Mouse (Mus musculus): ENCODE data around the gene Trim8. TPM values are rescaled to one million over a fixed set of nuclear protein-coding genes. Genes with fewer than 3 reads are reported as not detected.

Trim8 gene
- polyA plus RNA-seq, 1 experiment: 4.2 TPM

GRCm38 (mm10) chr19:46531071-46532030 lies 29.8 kb downstream of the Trim8 start:
- Histone ChIP-seq H3K27me3 (ENCODE audit: control insufficient read depth) (peaks cover 45% of the 10 kb centered on the region), H3K9me3 (ENCODE audit: control insufficient read depth, low read length) (no peaks in the 10 kb centered on the region), H3K4me3 (replicated peaks) (no peak overlapping the region), H3K4me1 (ENCODE audit: control insufficient read depth) (peaks cover 59% of the 10 kb centered on the region), H3K36me3 (ENCODE audit: control insufficient read depth) (no peaks in the 10 kb centered on the region)
- TF ChIP-seq GATA1 (IDR thresholded peaks at IDR 0.05; ENCODE audit: low read length) (no peak), TAL1 (IDR thresholded peaks at IDR 0.05; ENCODE audit: low read length) (no peak)

- TF ChIP-seq GATA1 (IDR thresholded peaks at IDR 0.05; ENCODE audit: low read length) (no peak), TAL1 (IDR thresholded peaks at IDR 0.05; ENCODE audit: low read length) (no peak)
Observed at GRCm38 (mm10) chr19:46532031-46532688, 30.7 kb downstream of the Trim8 start.

GRCm38 (mm10) chr19:46533066-46533465 lies 31.6 kb downstream of the Trim8 start:
- no peaks in the 10 kb centered on the region for H3K9me3 ChIP-seq (ENCODE audit: control insufficient read depth, low read length)
- TF ChIP-seq TAL1 (IDR thresholded peaks at IDR 0.05; ENCODE audit: low read length): no peak
- TF ChIP-seq GATA1 (IDR thresholded peaks at IDR 0.05; ENCODE audit: low read length): no peak
- no peaks in the 10 kb centered on the region for H3K36me3 ChIP-seq (ENCODE audit: control insufficient read depth)
- H3K4me3 ChIP-seq (replicated peaks): no peak overlapping the region
- H3K27me3 ChIP-seq (ENCODE audit: control insufficient read depth): peaks cover 28% of the 10 kb centered on the region
- H3K4me1 ChIP-seq (ENCODE audit: control insufficient read depth): peaks cover 53% of the 10 kb centered on the region

More at GRCm38 (mm10) chr19:46532031-46532688, 30.7 kb downstream of the Trim8 start:
- Histone ChIP-seq H3K4me3 (replicated peaks) (peak overlapping the region; percentile 14), H3K9me3 (ENCODE audit: control insufficient read depth, low read length) (no peaks in the 10 kb centered on the region), H3K27me3 (ENCODE audit: control insufficient read depth) (peaks cover 37% of the 10 kb centered on the region), H3K36me3 (ENCODE audit: control insufficient read depth) (no peaks in the 10 kb centered on the region), H3K4me1 (ENCODE audit: control insufficient read depth) (peaks cover 59% of the 10 kb centered on the region)

GRCm38 (mm10) chr19:46533525-46533924 lies 32.0 kb downstream of the Trim8 start:
- Histone ChIP-seq H3K4me1 (ENCODE audit: control insufficient read depth) (peaks cover 52% of the 10 kb centered on the region), H3K9me3 (ENCODE audit: control insufficient read depth, low read length) (no peaks in the 10 kb centered on the region), H3K36me3 (ENCODE audit: control insufficient read depth) (no peaks in the 10 kb centered on the region), H3K4me3 (replicated peaks) (no peak overlapping the region), H3K27me3 (ENCODE audit: control insufficient read depth) (peaks cover 24% of the 10 kb centered on the region)
- no peak for TF ChIP-seq GATA1 (IDR thresholded peaks at IDR 0.05; ENCODE audit: low read length)
- TF ChIP-seq TAL1 (IDR thresholded peaks at IDR 0.05; ENCODE audit: low read length): no peak

GRCm38 (mm10) chr19:46534542-46535098 lies 33.1 kb downstream of the Trim8 start:
- Histone ChIP-seq H3K27me3 (ENCODE audit: control insufficient read depth) (peaks cover 13% of the 10 kb centered on the region), H3K9me3 (ENCODE audit: control insufficient read depth, low read length) (no peaks in the 10 kb centered on the region), H3K36me3 (ENCODE audit: control insufficient read depth) (no peaks in the 10 kb centered on the region; the same call in 1 of the 2 replicates), H3K4me3 (replicated peaks) (no peak overlapping the region), H3K4me1 (ENCODE audit: control insufficient read depth) (peaks cover 44% of the 10 kb centered on the region)
- TF ChIP-seq GATA1 (IDR thresholded peaks at IDR 0.05; ENCODE audit: low read length) (no peak), TAL1 (IDR thresholded peaks at IDR 0.05; ENCODE audit: low read length) (no peak)

GRCm38 (mm10) chr19:46537357-46537756 lies 35.9 kb downstream of the Trim8 start:
- TF ChIP-seq TAL1 (IDR thresholded peaks at IDR 0.05; ENCODE audit: low read length): no peak
- TF ChIP-seq GATA1 (IDR thresholded peaks at IDR 0.05; ENCODE audit: low read length): no peak
- Histone ChIP-seq H3K4me1 (ENCODE audit: control insufficient read depth) (peaks cover 30% of the 10 kb centered on the region), H3K36me3 (ENCODE audit: control insufficient read depth) (no peaks in the 10 kb centered on the region; the same call in 1 of the 2 replicates)

GRCm38 (mm10) chr19:46538213-46538612 lies 36.7 kb downstream of the Trim8 start:
- no peaks in the 10 kb centered on the region for H3K27me3 ChIP-seq (ENCODE audit: control insufficient read depth)
- H3K4me3 ChIP-seq (replicated peaks): no peak overlapping the region
- H3K9me3 ChIP-seq (ENCODE audit: control insufficient read depth, low read length): no peaks in the 10 kb centered on the region
- H3K36me3 ChIP-seq (ENCODE audit: control insufficient read depth): no peaks in the 10 kb centered on the region; the same call in 1 of the 2 replicates
- TF ChIP-seq TAL1 (IDR thresholded peaks at IDR 0.05; ENCODE audit: low read length) (no peak), GATA1 (IDR thresholded peaks at IDR 0.05; ENCODE audit: low read length) (no peak)
- peaks cover 21% of the 10 kb centered on the region for H3K4me1 ChIP-seq (ENCODE audit: control insufficient read depth)

More at GRCm38 (mm10) chr19:46537357-46537756, 35.9 kb downstream of the Trim8 start:
- no peak overlapping the region for H3K4me3 ChIP-seq (replicated peaks)
- no peaks in the 10 kb centered on the region for H3K9me3 ChIP-seq (ENCODE audit: control insufficient read depth, low read length)
- no peaks in the 10 kb centered on the region for H3K27me3 ChIP-seq (ENCODE audit: control insufficient read depth)

- H3K4me3 ChIP-seq (replicated peaks): no peak overlapping the region
- no peaks in the 10 kb centered on the region; the same call in 1 of the 2 replicates for H3K36me3 ChIP-seq (ENCODE audit: control insufficient read depth)
- peaks cover 15% of the 10 kb centered on the region for H3K4me1 ChIP-seq (ENCODE audit: control insufficient read depth)
- H3K9me3 ChIP-seq (ENCODE audit: control insufficient read depth, low read length): no peaks in the 10 kb centered on the region
- no peaks in the 10 kb centered on the region for H3K27me3 ChIP-seq (ENCODE audit: control insufficient read depth)
- TF ChIP-seq TAL1 (IDR thresholded peaks at IDR 0.05; ENCODE audit: low read length) (no peak), GATA1 (IDR thresholded peaks at IDR 0.05; ENCODE audit: low read length) (no peak)
Observed at GRCm38 (mm10) chr19:46542750-46543149, 41.2 kb downstream of the Trim8 start.

All from erythroblast, embryonic 14.5 days (primary cell).